Mouse (Mus musculus) forebrain, postnatal 0 days (tissue): ENCODE results near the gene Sult2b1. TPM values are rescaled to one million over a fixed set of nuclear protein-coding genes. Genes with fewer than 3 reads are reported as not detected.

Experiments
- ATAC-seq: fragments of 200-750 bp; cut with Nextera tagmentation; 2 replicates; pipeline ENCODE4 v1.8.0; 2017; ENCODE audit warnings: mild to moderate bottlenecking, moderate library complexity
- DNase-seq: peaks from one replicate; pipeline ENCODE4 v3.0.0-alpha.2; 2015
- H3K27ac ChIP-seq: fragments of 300-500 bp; sonication (generic); 2 replicates; pipeline ENCODE4 v1.5.1; 2014; ENCODE audit warnings: low read depth, mild to moderate bottlenecking, antibody characterized with exemption, low read length, moderate library complexity, mixed read lengths
- H3K27me3 ChIP-seq: fragments of 300-500 bp; sonication (generic); 2 replicates; pipeline ENCODE4 v1.6.1; 2014; ENCODE audit warnings: mild to moderate bottlenecking, low read length, mixed read lengths; ENCODE audit not compliant: insufficient read depth
- H3K36me3 ChIP-seq: fragments of 300-500 bp; sonication (generic); 2 replicates; pipeline ENCODE4 v1.6.1; 2014; ENCODE audit warnings: mild to moderate bottlenecking, moderate library complexity; ENCODE audit not compliant: insufficient read depth
- H3K4me1 ChIP-seq: fragments of 300-500 bp; sonication (generic); 2 replicates; pipeline ENCODE4 v1.6.1; 2014; ENCODE audit warnings: antibody characterized with exemption; ENCODE audit not compliant: insufficient read depth
- H3K4me2 ChIP-seq: fragments of 300-500 bp; sonication (generic); 2 replicates; pipeline ENCODE4 v1.6.1; 2014; ENCODE audit warnings: low read depth, mild to moderate bottlenecking, moderate library complexity
- H3K4me3 ChIP-seq: fragments of 300-500 bp; sonication (generic); 2 replicates; pipeline ENCODE4 v1.5.1; 2014; ENCODE audit warnings: low read depth, low read length, mixed read lengths
- H3K9ac ChIP-seq: fragments of 300-500 bp; sonication (generic); 2 replicates; pipeline ENCODE4 v1.6.1; 2014; ENCODE audit warnings: mild to moderate bottlenecking
- H3K9me3 ChIP-seq: fragments of 300-500 bp; sonication (generic); 2 replicates; pipeline ENCODE4 v1.6.1; 2016; ENCODE audit warnings: low read length
- CTCF ChIP-seq: sonication (generic); IDR thresholded peaks from 2 replicates; pipeline ENCODE4 v1.5.1; 2016; ENCODE audit warnings: antibody characterized with exemption, control low read depth, low read depth
- WGBS: fragments of 180-500 bp; shearing (Covaris S2); extraction: QIAGEN DNeasy Blood & Tissue Kit; methylation state at CpG from one replicate; pipeline ENCODE4 v1.1.7; 2014; 5-methylcytosine and 5-hydroxymethylcytosine counted together
- polyA plus RNA-seq: library from polyadenylated mRNA; unstranded; fragments of >200 nt; fragmentation: Nextera tagmentation; extraction: Ambion mirVana; gene quantifications from 2 replicates; pipeline ENCODE4 v1.2.1, GENCODE M21; 2015
- total RNA-seq: library from RNA; depleted of rRNA; stranded (reverse); fragments of >200 nt; gene quantifications from 2 replicates; pipeline ENCODE4 v1.2.3, GENCODE M21; 2014; rRNA removed

Gene Sult2b1
- total and polyA plus RNA-seq, 2 experiments from 2014 or later: 8.9 to 10.0 TPM

DNA sequence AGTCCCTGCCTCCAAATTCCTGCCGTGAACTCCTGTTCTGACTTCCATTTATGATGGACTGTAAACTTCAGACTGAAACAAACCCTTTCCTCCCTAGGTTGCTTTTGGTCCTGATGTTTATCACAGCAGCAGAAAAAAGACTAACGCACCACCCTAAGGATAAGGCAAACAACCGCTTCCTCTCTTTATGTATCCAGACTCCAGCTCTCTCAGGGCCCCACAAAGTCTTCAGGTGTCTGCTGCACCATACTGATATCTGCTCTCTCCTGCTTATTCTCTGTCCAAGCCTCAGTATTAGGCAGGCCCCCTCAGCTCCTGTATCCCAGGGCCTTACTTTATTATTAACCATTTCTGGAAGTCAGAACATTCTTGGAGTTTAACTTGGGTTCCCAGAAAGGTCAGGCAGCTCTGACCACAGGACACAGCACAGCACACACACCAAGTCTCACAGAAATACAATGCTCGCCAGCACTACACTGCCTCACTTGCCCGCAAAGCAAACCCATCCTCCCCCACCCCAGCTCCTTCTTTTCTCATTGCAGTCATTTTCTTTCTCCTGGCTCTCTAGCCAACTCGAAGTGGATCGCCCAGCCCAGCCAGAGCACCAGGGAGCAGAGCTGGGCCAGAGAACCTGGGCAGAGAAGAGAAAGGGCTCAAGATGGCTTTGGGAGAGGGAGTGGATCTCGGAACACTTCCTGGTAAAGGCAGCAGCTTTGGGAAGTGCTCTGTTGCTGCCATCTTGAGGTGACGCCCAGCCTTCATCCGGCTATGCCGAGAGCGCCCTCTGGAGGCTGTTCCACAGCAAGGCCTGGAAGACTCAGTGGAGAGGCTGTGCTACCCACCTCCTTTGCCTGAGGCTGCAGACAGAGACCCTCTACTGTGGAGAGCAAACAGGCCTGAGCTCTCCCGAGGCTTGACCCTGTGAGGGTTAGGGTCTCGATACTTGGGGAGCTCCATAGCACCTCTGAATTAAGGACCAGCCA lies 102.0 kb downstream of the Sult2b1 start:
- H3K4me1 ChIP-seq: no peaks in the 10 kb centered on the region
- H3K4me3 ChIP-seq: no peak overlapping the region
- H3K36me3 ChIP-seq: no peaks in the 10 kb centered on the region; the same call in 1 of the 2 replicates
- 29% methylated on average over 14 of the region's 14 CpGs for WGBS
- H3K9me3 ChIP-seq: no peaks in the 10 kb centered on the region
- H3K27ac ChIP-seq: peak overlapping the region; percentile 48
- peak overlapping the region; percentile 27 for H3K4me2 ChIP-seq
- ATAC-seq (peak; percentile 95), DNase-seq (peak; percentile 93)
- H3K9ac ChIP-seq: 0 out of 2 replicates have a peak overlapping the region, but pooled peaks have one; percentile 19
- TF ChIP-seq CTCF: peak; percentile 99
- H3K27me3 ChIP-seq: no peaks in the 10 kb centered on the region

DNA sequence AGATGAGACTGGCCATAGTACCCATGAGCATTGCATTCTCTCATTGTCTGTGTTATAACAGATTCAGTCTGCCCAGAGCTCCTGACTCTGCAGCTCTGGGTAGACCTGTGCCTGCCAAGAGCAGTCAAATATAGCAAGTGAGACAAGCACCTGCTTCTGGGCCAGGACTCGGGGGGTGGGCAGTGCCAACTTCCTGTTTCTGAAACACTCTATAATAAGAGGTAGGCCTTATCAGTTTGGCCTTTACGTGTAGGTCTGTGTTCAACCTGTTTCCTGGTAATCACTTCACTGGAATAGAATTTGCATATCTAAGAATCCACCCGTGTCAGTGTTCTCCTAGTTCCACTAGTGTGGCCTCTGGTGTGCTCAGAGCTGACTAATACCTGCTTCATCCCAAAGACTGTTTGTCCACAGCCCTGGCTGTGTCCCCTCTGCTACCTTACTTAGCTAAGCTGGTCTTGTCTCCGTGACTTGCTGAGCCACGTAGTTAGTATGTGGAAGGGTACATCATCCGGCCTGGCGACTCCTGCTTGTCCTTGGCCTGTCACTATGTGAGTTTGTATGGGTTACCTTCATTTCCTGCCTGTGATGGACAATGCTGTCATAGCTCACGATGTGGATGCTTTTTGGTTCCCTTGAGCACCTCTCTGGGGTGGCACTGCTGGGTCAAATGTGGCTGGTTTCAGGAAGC lies 103.3 kb downstream of the Sult2b1 start:
- WGBS: 88% methylated on average over 8 of the region's 8 CpGs
- no peaks in the 10 kb centered on the region for H3K27me3 ChIP-seq
- no peak for DNase-seq
- no peak overlapping the region for H3K27ac ChIP-seq
- no peak for ATAC-seq
- no peaks in the 10 kb centered on the region for H3K4me1 ChIP-seq
- H3K9ac ChIP-seq: no peak overlapping the region
- no peak overlapping the region for H3K4me3 ChIP-seq
- no peak overlapping the region for H3K4me2 ChIP-seq
- no peaks in the 10 kb centered on the region for H3K9me3 ChIP-seq
- no peaks in the 10 kb centered on the region; the same call in 1 of the 2 replicates for H3K36me3 ChIP-seq
- TF ChIP-seq CTCF: no peak

Other genes with a start within 250 kb of the Sult2b1 start
- not detected in 2 replicates for gene Hsd17b14, start 229.8 kb downstream of the Sult2b1 start, total RNA-seq
- gene Hsd17b14, start 229.8 kb downstream of the Sult2b1 start, polyA plus RNA-seq: 0.13 and 0.63 TPM in 2 replicates
- gene Bcat2, start 214.5 kb downstream of the Sult2b1 start, total RNA-seq: 13.7 and 14.2 TPM in 2 replicates
- gene Bcat2, start 214.5 kb downstream of the Sult2b1 start, polyA plus RNA-seq: 17.7 and 20.2 TPM in 2 replicates
- not detected in 2 replicates for gene Fgf21, start 169.2 kb downstream of the Sult2b1 start, total RNA-seq
- not detected in 2 replicates for gene Fgf21, start 169.2 kb downstream of the Sult2b1 start, polyA plus RNA-seq
- gene Fut1, start 167.4 kb downstream of the Sult2b1 start, total RNA-seq: 0.08 and 0.29 TPM in 2 replicates
- gene Fut1, start 167.4 kb downstream of the Sult2b1 start, polyA plus RNA-seq: not detected in 2 replicates
- gene Izumo1, start 162.9 kb downstream of the Sult2b1 start, total RNA-seq: 0.08 and 0.14 TPM in 2 replicates
- not detected in 2 replicates for gene Izumo1, start 162.9 kb downstream of the Sult2b1 start, polyA plus RNA-seq
- 26.5 and 37.4 TPM in 2 replicates for gene Rasip1, start 157.2 kb downstream of the Sult2b1 start, total RNA-seq
- gene Rasip1, start 157.2 kb downstream of the Sult2b1 start, polyA plus RNA-seq: 22.8 and 27.2 TPM in 2 replicates
- gene Mamstr, start 144.7 kb downstream of the Sult2b1 start, total RNA-seq: 2.2 and 2.8 TPM in 2 replicates
- 2.6 TPM in 2 replicates for gene Mamstr, start 144.7 kb downstream of the Sult2b1 start, polyA plus RNA-seq
- 0.15 TPM in 1 of 2 replicates, not detected in the other for gene Fut2, start 118.3 kb downstream of the Sult2b1 start, total RNA-seq
- gene Fut2, start 118.3 kb downstream of the Sult2b1 start, polyA plus RNA-seq: 0.06 and 0.13 TPM in 2 replicates
- gene Ntn5, start 100.6 kb downstream of the Sult2b1 start, total RNA-seq: 0.23 and 0.33 TPM in 2 replicates
- gene Ntn5, start 100.6 kb downstream of the Sult2b1 start, polyA plus RNA-seq: 0.47 and 0.79 TPM in 2 replicates
- 0.52 and 0.62 TPM in 2 replicates for gene Sec1, start 90.3 kb downstream of the Sult2b1 start, total RNA-seq
- gene Sec1, start 90.3 kb downstream of the Sult2b1 start, polyA plus RNA-seq: 0.18 and 0.34 TPM in 2 replicates
- gene Car11, start 84.8 kb downstream of the Sult2b1 start, total RNA-seq: 104 and 122 TPM in 2 replicates
- 92.1 and 102 TPM in 2 replicates for gene Car11, start 84.8 kb downstream of the Sult2b1 start, polyA plus RNA-seq
- gene Dbp, start 79.6 kb downstream of the Sult2b1 start, total RNA-seq: 9.0 and 11.7 TPM in 2 replicates
- 6.4 and 6.6 TPM in 2 replicates for gene Dbp, start 79.6 kb downstream of the Sult2b1 start, polyA plus RNA-seq
- gene Rpl18, start 69.2 kb downstream of the Sult2b1 start, total RNA-seq: 891 and 1,057 TPM in 2 replicates
- 517 and 655 TPM in 2 replicates for gene Rpl18, start 69.2 kb downstream of the Sult2b1 start, polyA plus RNA-seq
- gene Sphk2, start 66.7 kb downstream of the Sult2b1 start, total RNA-seq: 19.6 and 21.5 TPM in 2 replicates
- 16.5 and 18.7 TPM in 2 replicates for gene Sphk2, start 66.7 kb downstream of the Sult2b1 start, polyA plus RNA-seq
- 0.31 and 0.33 TPM in 2 replicates for gene Fam83e, start 63.5 kb downstream of the Sult2b1 start, total RNA-seq
- 0.09 TPM in 1 of 2 replicates, not detected in the other for gene Fam83e, start 63.5 kb downstream of the Sult2b1 start, polyA plus RNA-seq
- not detected in 2 replicates for gene Spaca4, start 58.9 kb downstream of the Sult2b1 start, total RNA-seq
- not detected in 2 replicates for gene Spaca4, start 58.9 kb downstream of the Sult2b1 start, polyA plus RNA-seq
- 128 and 144 TPM in 2 replicates for gene Lmtk3, start 931 bp downstream of the Sult2b1 start, total RNA-seq
- 8.9 and 12.5 TPM in 2 replicates for gene Lmtk3, start 931 bp downstream of the Sult2b1 start, polyA plus RNA-seq
- gene Cyth2, start 29.9 kb upstream of the Sult2b1 start, total RNA-seq: 253 and 270 TPM in 2 replicates
- 282 and 317 TPM in 2 replicates for gene Cyth2, start 29.9 kb upstream of the Sult2b1 start, polyA plus RNA-seq
- gene Kcnj14, start 40.1 kb upstream of the Sult2b1 start, total RNA-seq: 0.54 and 1.00 TPM in 2 replicates
- 0.48 and 1.1 TPM in 2 replicates for gene Kcnj14, start 40.1 kb upstream of the Sult2b1 start, polyA plus RNA-seq
- gene Grwd1, start 46.3 kb upstream of the Sult2b1 start, total RNA-seq: 39.3 and 41.8 TPM in 2 replicates
- 55.9 and 60.7 TPM in 2 replicates for gene Grwd1, start 46.3 kb upstream of the Sult2b1 start, polyA plus RNA-seq
- gene Kdelr1, start 88.1 kb upstream of the Sult2b1 start, total RNA-seq: 129 TPM in 2 replicates
- gene Kdelr1, start 88.1 kb upstream of the Sult2b1 start, polyA plus RNA-seq: 45.8 and 49.6 TPM in 2 replicates
- gene Grin2d, start 93.7 kb upstream of the Sult2b1 start, total RNA-seq: 9.0 and 12.9 TPM in 2 replicates
- 1.9 and 3.4 TPM in 2 replicates for gene Grin2d, start 93.7 kb upstream of the Sult2b1 start, polyA plus RNA-seq
- gene Syngr4, start 112.0 kb upstream of the Sult2b1 start, total RNA-seq: 0.31 TPM in 1 of 2 replicates, not detected in the other
- 0.40 TPM in 2 replicates for gene Syngr4, start 112.0 kb upstream of the Sult2b1 start, polyA plus RNA-seq
- 22.1 and 29.7 TPM in 2 replicates for gene Tmem143, start 112.3 kb upstream of the Sult2b1 start, total RNA-seq
- 4.9 and 5.7 TPM in 2 replicates for gene Tmem143, start 112.3 kb upstream of the Sult2b1 start, polyA plus RNA-seq
- gene Emp3, start 136.7 kb upstream of the Sult2b1 start, total RNA-seq: 10.0 and 22.7 TPM in 2 replicates
- gene Emp3, start 136.7 kb upstream of the Sult2b1 start, polyA plus RNA-seq: 24.9 and 33.7 TPM in 2 replicates
- gene Ccdc114, start 139.4 kb upstream of the Sult2b1 start, total RNA-seq: 4.3 and 5.8 TPM in 2 replicates
- 3.1 and 5.1 TPM in 2 replicates for gene Ccdc114, start 139.4 kb upstream of the Sult2b1 start, polyA plus RNA-seq
- 0.54 and 0.62 TPM in 2 replicates for gene Abcc6, start 245.6 kb upstream of the Sult2b1 start, total RNA-seq
- gene Abcc6, start 245.6 kb upstream of the Sult2b1 start, polyA plus RNA-seq: 0.11 and 0.34 TPM in 2 replicates
- gene Nomo1, start 249.0 kb upstream of the Sult2b1 start, total RNA-seq: 40.5 and 41.1 TPM in 2 replicates
- 27.3 and 32.9 TPM in 2 replicates for gene Nomo1, start 249.0 kb upstream of the Sult2b1 start, polyA plus RNA-seq